Mouse (Mus musculus): ENCODE data around the gene Lekr1.

Gene Lekr1

DNA sequence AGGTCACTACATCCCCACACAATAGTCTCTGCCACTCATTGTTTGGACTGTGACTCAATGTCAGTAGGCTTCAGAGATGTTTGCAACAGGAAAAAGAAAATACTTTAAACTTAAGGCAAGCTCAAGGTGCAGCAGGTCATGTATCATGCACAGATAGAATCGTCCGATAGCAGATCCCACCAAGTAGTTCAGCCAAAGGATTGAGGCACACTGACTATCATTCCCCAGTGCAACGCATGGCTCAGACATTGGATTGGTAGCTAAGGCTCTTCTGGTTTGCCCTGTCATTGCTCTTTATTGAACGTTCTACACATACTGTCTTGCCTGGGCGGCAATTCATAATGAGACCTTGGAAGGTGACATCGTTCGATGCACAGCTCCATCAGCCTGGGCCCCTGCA, 9.6 kb upstream of the Lekr1 start:
- in situ Hi-C loops (cut with MboI), result loop anchor here (25.0 kb wide), 2 partner anchors 119 to 269 kb away; partner anchors contain the start of genes Ssr3 and Tiparp

DNA sequence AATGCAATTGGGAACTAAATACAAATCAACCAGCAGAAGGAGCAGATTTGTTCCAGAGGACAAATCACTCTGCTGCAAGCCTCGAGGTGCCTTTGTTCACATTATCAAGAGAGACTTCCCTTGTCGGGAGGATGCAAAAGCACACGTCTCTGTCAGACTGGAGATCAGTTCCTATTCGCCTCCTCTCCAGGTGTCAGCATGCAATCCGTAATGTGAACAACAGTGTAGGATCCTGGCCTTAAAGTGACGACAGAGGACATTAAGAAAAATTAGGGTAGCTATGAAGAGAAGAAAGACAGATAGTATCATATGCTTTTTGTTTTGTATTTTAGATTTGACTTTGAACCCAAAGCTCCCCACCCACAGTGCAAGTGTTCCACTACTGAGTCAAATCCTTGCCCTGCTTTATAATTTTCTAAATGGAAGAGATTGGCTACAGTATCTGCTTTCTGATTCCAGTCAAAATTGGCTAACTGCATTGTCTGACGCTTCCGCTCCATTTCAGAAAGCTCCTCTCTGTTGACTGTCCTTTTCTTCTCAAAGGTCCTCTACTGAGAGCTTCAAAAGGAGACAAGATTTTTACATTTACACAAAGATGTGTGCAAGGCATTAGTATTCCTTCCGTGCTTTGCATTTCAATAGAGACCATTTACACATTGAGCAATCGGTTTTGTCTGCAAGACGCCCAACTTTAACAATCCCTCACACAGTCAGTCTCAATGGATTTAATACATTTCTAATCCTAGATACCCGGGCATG, 8.9 kb upstream of the Lekr1 start:
- in situ Hi-C loops (cut with MboI), result loop anchor here (25.0 kb wide), 2 partner anchors 120 to 270 kb away; partner anchors contain the start of genes Ssr3 and Tiparp

DNA sequence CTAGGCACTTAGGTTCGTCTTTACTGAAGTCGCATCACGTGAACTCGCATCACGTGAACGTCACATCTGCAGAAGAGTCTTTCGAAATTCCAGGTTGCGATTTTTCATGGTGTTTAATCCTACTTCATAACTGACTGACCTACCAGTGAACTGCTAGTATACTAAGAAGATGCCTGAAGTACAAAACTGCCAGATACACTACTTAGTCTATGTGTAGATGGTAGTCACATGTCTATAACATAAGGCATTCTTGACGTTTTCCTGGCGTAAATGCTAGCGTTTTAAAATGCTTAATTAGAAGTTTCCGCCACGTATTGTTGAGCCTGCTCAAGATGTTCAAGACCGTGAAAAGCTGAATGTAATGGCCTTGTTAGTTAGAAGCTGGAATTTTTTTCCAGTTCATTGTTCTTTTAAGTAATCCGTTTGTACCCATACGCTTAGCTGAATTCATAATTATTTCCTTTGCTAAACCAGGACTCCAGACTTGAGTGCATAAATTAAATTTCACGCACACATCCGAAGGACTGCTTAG, 7.9 kb upstream of the Lekr1 start:
- in situ Hi-C loops (cut with MboI), result loop anchor here (25.0 kb wide), 2 partner anchors 121 to 271 kb away; partner anchors contain the start of genes Ssr3 and Tiparp

DNA sequence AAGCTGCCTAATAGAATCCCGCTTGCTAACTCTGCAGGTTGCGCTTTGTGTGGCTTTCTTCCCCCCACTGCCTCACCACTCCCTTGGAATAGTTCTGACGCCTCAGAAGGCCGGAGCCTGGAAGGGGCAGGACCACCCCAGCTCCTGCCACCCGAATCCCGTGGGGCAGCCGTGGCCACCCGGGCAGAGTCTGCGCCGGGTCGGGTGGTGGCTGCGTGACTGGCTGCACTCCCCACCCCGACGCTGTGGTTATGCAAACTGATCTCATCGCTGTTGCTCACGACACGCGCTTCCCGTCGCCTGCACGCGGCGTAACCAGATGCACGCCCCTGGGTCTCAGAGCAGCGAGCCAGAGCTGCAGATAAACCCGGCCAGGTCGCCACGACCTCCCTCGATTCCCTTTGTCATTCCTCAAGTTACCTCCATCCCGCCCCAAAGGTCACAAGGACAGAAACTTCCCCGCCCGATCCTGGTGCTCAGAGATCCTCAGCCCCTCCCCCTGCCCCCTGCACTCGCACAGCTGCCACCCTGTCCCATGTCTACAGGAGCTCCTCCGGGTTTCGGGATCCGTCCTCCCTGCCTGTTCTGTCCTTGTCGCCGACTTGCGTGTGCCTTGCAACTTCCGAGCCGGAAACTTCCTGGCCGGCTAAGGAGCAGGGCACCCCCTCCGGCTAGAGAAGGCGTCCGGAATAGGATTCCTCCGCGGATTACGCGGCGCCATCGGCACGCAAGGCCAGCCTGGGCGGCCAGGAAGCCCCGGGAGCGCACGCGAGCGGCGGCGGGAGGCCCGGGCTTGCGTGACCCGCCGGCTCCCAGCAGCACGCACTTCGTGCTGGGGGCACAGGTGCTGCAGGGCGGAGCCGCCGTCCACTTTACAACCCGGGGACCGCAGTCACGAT, 7.1 kb upstream of the Lekr1 start:
- in situ Hi-C loops (cut with MboI), result loop anchor here (25.0 kb wide), 2 partner anchors 122 to 272 kb away; partner anchors contain the start of genes Ssr3 and Tiparp

DNA sequence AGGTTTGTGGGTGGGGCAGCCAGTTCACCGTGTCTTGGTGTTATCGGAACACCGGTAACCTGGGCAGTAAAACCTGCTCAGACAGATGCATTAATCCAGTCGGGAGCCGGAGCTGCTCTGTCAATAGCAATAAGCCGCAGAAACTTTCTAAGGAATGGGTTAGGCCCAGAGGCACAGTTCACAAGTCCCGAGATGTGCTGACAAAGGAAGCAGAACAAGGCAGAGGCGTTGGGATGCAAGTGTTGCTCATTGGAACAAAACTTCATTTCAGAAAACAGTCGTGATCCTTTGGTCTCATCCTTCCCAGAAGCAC, 6.5 kb upstream of the Lekr1 start:
- in situ Hi-C loops (cut with MboI), result loop anchor here (25.0 kb wide), 2 partner anchors 122 to 272 kb away; partner anchors contain the start of genes Ssr3 and Tiparp

DNA sequence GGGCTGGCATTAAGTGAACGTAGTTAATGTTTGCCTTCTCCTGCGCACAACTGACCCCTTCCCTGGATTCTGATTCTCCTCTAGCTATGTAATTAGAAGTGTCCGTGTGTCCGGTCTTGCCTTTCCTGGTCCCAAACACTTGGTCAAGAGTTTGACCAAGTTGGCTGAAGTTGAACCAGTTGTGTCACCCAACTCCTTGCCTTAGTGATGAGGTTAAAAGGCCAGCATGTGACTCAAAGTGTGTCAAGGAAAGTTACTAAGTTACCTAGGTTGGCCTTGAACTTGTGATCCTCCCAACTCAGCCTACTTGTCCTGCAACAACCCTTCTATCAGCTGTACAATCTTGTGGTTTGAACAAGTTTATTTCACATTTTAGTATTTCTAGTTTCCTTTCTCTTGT, 5.7 kb upstream of the Lekr1 start:
- in situ Hi-C loops (cut with MboI), result loop anchor here (25.0 kb wide), 2 partner anchors 123 to 273 kb away; partner anchors contain the start of genes Ssr3 and Tiparp

DNA sequence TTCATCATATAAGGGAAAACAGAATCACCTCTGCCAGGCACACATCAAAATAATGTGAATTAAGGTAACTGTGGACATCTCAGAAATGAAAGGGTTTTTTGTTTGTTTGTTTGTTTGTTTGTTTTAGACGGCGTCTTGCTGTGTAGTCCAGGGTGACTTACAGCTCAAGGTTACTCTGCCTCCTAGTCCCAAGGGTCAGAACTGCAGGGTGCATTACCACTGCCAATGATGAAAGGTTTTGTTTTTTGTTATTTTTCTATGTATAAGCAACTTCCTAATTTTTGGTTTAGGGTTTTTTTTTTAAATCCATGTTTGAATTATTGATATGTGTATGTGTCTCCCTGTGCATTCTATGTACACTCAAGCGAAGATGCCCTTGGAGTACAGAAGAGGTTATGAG, 4.3 kb upstream of the Lekr1 start:
- in situ Hi-C loops (cut with MboI), result loop anchor here (25.0 kb wide), 2 partner anchors 124 to 274 kb away; partner anchors contain the start of genes Ssr3 and Tiparp

DNA sequence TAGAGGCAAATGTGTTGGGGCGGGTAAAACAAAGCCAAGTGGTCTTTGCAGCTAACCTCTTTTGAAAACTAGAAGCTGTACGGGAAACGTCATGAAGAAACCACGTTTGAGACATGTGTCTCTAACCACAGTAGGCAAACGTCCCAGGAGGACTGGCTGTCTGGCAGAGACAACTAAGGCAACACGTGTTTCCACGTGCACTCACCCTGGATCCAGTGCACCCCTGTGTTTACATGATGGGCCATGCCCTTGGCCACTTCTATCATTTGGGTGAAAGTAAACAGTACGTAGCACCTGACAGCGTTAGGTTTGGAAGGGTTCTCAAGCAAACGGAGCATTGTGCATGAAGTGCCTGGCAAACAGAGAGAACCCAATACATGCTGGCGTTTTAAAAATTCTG, 2.9 kb upstream of the Lekr1 start:
- in situ Hi-C loops (cut with MboI), result loop anchor here (25.0 kb wide), 2 partner anchors 126 to 276 kb away; partner anchors contain the start of genes Ssr3 and Tiparp

DNA sequence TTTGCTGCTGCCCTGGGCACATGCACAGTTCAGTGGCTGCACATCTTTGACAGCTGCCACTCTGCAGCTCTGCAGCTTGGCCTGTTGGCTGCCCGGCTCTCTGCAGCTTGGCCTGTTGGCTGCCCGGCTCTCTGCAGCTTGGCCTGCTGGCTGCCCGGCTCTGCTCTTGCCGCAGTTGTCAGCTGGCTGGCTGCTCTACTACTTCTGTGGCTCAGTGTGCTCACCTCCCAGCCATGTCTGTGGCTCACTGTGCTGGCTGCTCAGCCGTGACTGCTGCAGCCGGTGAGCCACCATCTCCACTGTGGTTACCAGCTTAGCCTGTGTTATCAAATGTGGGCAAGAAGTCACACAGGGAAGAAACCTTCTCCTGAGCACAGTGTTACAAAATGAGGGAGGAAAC, 4.2 kb downstream of the Lekr1 start:
- in situ Hi-C loops (cut with MboI), result loop anchor here (25.0 kb wide), 2 partner anchors 133 to 283 kb away; partner anchors contain the start of genes Ssr3 and Tiparp

DNA sequence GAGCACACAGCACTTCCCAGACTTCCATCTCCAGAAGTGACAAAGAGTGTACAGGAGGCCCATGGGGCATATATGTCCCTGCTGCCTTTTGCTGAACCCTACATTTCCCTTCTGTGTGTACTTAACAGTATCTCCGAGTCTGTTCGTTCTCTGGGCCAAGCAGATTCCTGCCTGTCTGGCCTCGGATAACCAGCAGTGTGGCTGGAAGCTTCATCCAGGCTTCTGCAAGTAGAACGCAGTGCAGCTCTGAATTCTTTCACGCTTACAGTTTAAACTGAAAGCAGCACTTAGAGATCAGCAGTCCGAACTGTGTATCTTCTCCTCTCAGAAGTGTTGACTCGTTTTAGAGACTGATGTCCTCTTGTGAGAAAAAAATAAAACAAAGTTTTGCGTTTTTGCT, 7.7 kb downstream of the Lekr1 start:
- in situ Hi-C loops (cut with MboI), result loop anchor here (25.0 kb wide), 2 partner anchors 136 to 286 kb away; partner anchors contain the start of genes Ssr3 and Tiparp

DNA sequence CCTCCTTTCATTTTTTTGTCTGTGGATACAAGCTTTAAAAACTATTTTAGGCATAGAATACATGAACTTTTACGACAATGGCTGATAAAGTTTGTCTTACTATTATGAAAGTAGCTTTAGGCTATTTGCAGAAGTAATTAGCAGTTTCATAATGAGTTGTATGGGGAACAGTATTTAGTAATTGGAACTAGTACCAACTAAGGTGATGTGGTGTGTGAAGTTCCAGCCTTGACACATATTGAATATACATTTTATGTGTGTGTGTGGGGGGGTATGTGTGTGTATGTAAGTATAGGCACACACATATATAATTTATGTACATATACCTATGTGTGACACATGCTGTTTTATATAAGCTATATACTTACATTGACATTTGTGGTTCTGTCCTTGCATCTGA, 14.6 kb downstream of the Lekr1 start:
- in situ Hi-C loops (cut with MboI), result no loop called here

DNA sequence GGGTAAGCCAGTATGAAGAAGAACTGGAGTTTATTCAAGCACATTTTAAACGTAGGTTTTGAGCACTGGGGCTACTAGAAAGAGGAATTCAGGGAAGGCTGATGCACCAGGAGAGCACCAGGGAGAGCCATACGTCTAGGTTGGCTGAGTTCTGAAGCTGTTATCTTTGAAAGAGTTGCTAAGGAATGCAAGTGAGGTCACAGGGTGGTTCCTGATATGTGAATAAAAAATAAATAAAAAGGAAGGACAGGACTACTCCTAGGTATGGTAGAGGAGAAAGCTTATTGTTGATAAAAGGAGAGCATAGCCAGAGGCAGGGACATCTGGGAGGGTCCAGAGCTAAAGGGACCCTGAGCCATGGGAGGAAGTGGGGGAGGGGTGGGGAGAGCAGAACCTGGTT, 23.7 kb downstream of the Lekr1 start:
- in situ Hi-C loops (cut with MboI), result no loop called here

DNA sequence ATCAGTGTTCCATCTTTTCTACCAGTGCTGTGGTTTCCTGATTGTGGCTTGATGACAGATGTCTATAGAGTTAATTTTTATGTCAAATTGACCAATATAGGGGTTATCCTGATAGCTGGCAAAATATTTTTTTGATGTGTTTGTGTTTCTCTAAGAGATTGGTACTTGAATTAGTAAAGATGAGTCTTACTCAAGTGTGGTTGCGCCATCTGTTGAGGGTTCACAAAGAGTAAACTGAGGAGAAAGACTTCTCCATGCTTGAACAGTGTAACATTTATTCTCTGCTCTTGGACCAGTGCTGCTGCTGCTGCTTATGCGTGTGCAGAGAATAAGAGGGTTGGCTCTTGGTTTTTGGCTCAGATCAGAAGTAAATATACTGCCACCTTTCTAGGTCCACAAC, 24.8 kb downstream of the Lekr1 start:
- in situ Hi-C loops (cut with MboI), result no loop called here

DNA sequence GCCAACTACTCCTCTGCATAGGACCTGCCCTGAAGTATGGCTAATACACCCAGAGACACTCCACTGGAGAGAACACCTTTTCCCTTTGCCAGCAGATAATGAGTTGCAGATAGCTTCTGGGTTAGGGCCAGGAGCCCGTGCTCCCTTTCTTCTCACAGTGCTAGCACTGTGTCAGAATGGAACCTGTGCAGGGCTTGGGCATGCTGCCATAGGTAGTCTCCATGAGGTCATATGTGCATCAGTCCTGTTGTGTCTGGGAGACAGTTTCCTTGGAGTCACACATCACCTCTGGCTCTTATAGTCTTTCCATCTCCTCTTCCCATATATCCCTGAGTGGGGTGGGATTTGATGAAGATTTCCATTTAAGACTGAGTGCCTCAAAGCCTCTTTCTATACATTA, 33.7 kb downstream of the Lekr1 start:
- in situ Hi-C loops (cut with MboI), result no loop called here

DNA sequence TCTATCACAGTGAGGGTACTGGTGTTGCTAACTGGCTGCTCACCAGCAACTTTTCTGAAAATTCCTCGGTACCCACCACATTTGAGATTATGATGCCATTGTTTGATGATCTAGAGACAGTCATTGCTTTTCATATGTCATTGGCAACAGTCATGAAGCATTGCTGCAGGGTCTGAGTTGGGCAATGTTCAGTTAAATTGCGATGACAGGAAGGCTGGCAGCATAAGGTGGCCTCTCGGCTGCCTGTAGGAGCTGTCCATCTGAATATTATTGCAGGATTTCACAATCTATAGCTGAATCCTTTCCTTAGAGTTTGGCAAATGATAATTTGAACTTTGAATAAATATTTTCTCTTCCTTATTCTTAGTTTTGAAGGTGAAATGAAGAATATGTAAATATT, 48.3 kb downstream of the Lekr1 start:
- in situ Hi-C loops (cut with MboI), result no loop called here

DNA sequence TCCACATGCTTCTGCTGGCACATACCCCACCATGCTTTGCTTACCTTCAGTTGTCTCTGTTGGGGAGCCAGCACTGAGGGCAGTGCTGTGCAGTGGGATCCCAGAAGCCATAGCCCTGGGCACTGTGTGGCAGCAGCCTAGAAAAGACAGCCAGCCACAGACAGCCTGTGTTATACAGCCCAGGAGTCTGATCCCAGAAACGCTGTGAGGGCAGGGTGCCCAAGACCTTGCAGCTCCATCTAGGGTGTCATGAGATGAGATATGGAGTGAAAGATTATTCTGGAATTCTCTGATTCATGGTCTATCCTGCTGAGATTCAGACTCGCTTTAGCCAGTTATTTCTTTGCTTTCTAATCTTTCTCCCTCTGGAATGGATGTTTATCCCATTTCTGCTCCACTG, 51.4 kb downstream of the Lekr1 start:
- in situ Hi-C loops (cut with MboI), result no loop called here

DNA sequence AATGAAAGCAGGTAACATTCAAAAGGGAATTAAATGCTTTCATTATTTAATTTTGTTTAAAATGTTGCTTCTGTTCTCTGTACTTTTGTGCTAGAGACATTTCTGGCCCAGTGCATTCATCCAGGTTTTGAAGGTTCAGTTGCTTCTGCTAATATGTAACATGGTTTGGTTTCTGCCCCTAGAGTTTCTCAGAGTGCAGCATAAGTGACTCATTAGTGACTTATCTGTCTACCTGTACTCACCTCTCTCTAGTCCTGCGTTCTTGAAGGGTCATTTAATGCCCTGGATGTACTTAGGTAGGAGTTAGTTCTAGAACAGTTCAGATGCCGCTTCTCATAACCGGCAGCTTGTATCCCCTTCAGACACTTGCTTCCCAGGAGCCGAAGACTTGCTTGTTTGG, 56.9 kb downstream of the Lekr1 start:
- in situ Hi-C loops (cut with MboI), result no loop called here

DNA sequence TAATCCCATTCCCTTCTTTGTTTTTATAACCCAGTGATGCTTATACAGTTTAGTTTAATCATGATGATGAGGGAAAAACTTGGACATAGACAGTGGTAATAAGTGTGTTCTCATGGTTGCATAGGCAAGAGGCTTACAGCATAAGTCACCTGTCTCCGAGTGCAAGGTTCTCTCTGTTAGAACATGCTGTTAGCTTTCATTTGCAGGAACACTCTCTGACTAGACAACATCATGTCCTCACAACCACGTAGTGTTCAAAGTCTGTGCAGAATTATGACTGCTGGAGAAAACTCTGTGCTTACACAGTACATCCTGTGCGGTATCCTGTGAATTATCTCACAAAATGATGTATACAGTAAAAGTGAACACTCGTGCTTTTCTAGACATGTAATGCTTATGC, 57.6 kb downstream of the Lekr1 start:
- in situ Hi-C loops (cut with MboI), result no loop called here

DNA sequence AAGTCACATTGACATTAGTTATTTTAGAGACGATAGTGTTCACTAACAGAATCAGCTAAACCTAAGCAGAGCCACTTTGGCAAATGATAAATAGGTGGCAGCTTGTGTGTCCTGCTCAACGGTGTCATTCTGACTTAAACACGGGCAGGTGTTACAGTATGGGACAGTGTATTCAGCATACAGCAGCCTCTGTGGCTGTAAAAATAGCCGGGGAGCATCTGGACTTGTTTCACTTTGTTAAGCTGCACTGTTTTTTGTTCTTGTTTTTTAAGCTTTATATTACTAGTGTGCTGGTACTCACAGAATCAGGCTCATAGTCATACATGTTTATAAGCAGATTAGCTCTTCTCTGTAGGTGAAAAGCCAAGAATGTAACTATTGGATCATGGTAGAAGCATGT, 71.8 kb downstream of the Lekr1 start:
- in situ Hi-C loops (cut with MboI), result no loop called here

DNA sequence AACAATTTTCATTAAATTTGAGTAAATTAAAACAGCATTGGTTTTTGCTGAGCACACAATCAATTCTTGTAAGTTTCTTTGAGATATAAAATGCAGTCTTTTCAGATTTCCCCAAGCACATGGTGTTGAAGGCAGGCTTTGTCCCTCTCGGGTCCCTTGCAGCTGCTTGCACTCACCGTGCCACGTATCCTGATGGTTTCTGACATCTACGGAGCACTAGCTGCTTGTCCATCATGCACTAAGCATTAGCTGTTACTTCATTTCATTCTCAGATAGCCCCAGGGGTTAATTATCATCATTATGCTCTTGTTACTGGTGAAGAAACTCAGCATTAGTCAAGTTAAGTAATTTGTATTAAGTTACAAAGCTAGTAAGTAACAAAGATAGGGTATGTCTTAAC, 78.9 kb downstream of the Lekr1 start:
- in situ Hi-C loops (cut with MboI), result no loop called here

DNA sequence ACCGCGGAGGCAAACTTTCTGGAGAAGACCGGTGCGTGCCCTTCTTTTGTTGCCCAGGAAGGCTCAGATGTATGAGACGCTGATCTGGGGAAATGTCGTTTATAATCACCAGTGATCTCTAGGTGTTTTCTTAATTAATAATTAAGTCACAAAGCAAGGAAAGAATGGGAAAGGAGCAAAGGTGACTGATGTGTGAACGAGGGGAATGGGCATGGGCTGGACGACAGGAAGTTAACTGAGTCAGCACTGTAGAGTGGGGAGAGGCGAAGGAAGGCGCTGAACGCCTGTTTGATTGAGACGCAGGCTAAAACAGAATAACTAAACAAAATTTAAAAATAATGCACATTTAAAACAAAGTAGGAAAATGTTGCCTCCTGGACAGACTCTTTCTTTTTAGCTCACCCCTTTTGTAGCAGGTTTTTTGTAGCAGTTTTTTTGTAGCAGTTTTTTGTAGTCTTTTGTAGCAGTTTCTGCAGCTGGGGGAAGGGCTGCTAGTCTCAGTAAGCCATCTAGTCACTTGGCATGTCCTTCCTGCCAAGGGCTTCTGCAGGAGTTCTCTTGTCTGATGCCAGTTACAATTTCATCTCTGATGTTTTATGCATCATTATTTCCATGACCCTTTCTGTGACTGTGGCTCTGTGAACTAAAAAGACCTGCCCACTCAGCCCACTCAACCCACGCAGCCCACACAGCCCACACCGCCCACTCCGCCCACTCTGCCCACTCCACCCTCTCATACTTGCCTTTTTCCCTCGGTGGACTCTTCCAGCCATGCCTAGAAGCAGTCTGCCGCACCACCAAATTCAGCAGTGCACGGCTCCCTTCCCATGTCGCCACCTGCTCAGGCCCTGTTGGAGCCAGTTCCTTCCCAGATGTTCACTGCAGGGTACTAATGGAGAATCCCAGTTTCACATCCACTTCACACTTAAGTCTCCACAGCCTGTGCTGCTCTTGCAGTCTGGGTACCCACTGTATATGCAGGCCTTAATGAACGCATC, 98.8 kb downstream of the Lekr1 start:
- in situ Hi-C loops (cut with MboI), result no loop called here

Measured in mature B cell (primary cell).